Mouse (Mus musculus) urinary bladder, postnatal 14 days (tissue): Measurements from ENCODE around the gene Sar1a.

Experiments
- DNase-seq: peaks from one replicate; pipeline ENCODE4 v3.0.0; 2021; ENCODE audit warnings: low spot score

The Sar1a gene

GRCm38 (mm10) chr10:61679545-61679944, 554 bp upstream of the Sar1a start:
- no peak for DNase-seq

GRCm38 (mm10) chr10:61689405-61689804, 9.3 kb downstream of the Sar1a start:
- no peak for DNase-seq

- DNase-seq: no peak
Measured at GRCm38 (mm10) chr10:61693563-61693962, 13.5 kb downstream of the Sar1a start.

GRCm38 (mm10) chr10:61694870-61695670, 15.0 kb downstream of the Sar1a start, which contains the start of gene Tysnd1:
Gene Tysnd1, plus strand, starts transcription at chr10:61695514.
- peak; percentile 97 for DNase-seq

GRCm38 (mm10) chr10:61695703-61696559, 15.8 kb downstream of the Sar1a start:
- peak; percentile 11 for DNase-seq

- no peak for DNase-seq
Measured at GRCm38 (mm10) chr10:61696560-61696823, 16.4 kb downstream of the Sar1a start.

GRCm38 (mm10) chr10:61697028-61697427, 16.9 kb downstream of the Sar1a start:
- DNase-seq: no peak

- DNase-seq: no peak
Measured at GRCm38 (mm10) chr10:61704663-61705062, 24.6 kb downstream of the Sar1a start.

- DNase-seq: no peak
Measured at GRCm38 (mm10) chr10:61706412-61707375, 26.6 kb downstream of the Sar1a start.

GRCm38 (mm10) chr10:61713601-61714000, 33.5 kb downstream of the Sar1a start:
- DNase-seq: no peak

- DNase-seq: no peak
Measured at GRCm38 (mm10) chr10:61714146-61714545, 34.0 kb downstream of the Sar1a start.

- peak; percentile 76 for DNase-seq
Measured at GRCm38 (mm10) chr10:61714771-61715461, 34.8 kb downstream of the Sar1a start, which contains the start of gene Aifm2. Gene Aifm2, plus strand, starts transcription at chr10:61715263.

GRCm38 (mm10) chr10:61715462-61715837, 35.4 kb downstream of the Sar1a start:
- no peak for DNase-seq

- no peak for DNase-seq
Measured at GRCm38 (mm10) chr10:61715996-61716864, 36.1 kb downstream of the Sar1a start.

GRCm38 (mm10) chr10:61717406-61718296, 37.6 kb downstream of the Sar1a start:
- DNase-seq: no peak

- DNase-seq: no peak
Measured at GRCm38 (mm10) chr10:61720331-61720730, 40.2 kb downstream of the Sar1a start.

GRCm38 (mm10) chr10:61722215-61722614, 42.1 kb downstream of the Sar1a start:
- DNase-seq: no peak

GRCm38 (mm10) chr10:61723271-61723670, 43.2 kb downstream of the Sar1a start:
- no peak for DNase-seq

GRCm38 (mm10) chr10:61729181-61729580, 49.1 kb downstream of the Sar1a start:
- DNase-seq: no peak
